Mouse (Mus musculus) liver, embryonic 13.5 days (tissue): ENCODE measurements around the gene Hp1bp3. TPM values are rescaled to one million over a fixed set of nuclear protein-coding genes. Genes with fewer than 3 reads are reported as not detected.
A peak's percentile ranks its signal among the peaks of the same experiment; 100 is the strongest.

Experiments used
- ATAC-seq: fragments of 200-750 bp; cut with Nextera tagmentation; 2 replicates; pipeline ENCODE4 v1.8.0; 2017; ENCODE audit warnings: low read depth, mild to moderate bottlenecking, moderate number of reproducible peaks, moderate library complexity
- DNase-seq: peaks from one replicate; pipeline ENCODE4 v3.0.0; 2022
- H3K27ac ChIP-seq: fragments of 300-500 bp; sonication (generic); 2 replicates; pipeline ENCODE4 v1.5.1; 2015; ENCODE audit warnings: moderate library complexity, mild to moderate bottlenecking, inconsistent platforms
- H3K27me3 ChIP-seq: fragments of 300-500 bp; sonication (generic); 2 replicates; pipeline ENCODE4 v1.6.1; 2015; ENCODE audit warnings: mild to moderate bottlenecking, inconsistent platforms
- H3K36me3 ChIP-seq: fragments of 300-500 bp; sonication (generic); 2 replicates; pipeline ENCODE4 v1.6.1; 2015; ENCODE audit warnings: mild to moderate bottlenecking, inconsistent platforms
- H3K4me1 ChIP-seq: fragments of 300-500 bp; sonication (generic); replicated peaks from 2 replicates; pipeline ENCODE4 v1.6.1; 2015; ENCODE audit warnings: inconsistent platforms
- H3K4me2 ChIP-seq: fragments of 300-500 bp; sonication (generic); 2 replicates; pipeline ENCODE4 v1.6.1; 2015; ENCODE audit warnings: inconsistent platforms, mild to moderate bottlenecking, moderate library complexity
- H3K4me3 ChIP-seq: fragments of 300-500 bp; sonication (generic); replicated peaks from 2 replicates; pipeline ENCODE4 v1.5.1; 2015; ENCODE audit warnings: mild to moderate bottlenecking, inconsistent platforms
- H3K9ac ChIP-seq: fragments of 300-500 bp; sonication (generic); 2 replicates; pipeline ENCODE4 v1.6.1; 2015; ENCODE audit warnings: mild to moderate bottlenecking, inconsistent platforms
- H3K9me3 ChIP-seq: fragments of 300-500 bp; sonication (generic); replicated peaks from 2 replicates; pipeline ENCODE4 v1.6.1; 2016; ENCODE audit warnings: inconsistent platforms
- WGBS: fragments of 180-500 bp; shearing (Covaris S2); methylation state at CpG from one replicate; pipeline ENCODE4 v1.1.7; 2015; ENCODE audit not compliant: insufficient replicate concordance; 5-methylcytosine and 5-hydroxymethylcytosine counted together
- polyA plus RNA-seq: library from polyadenylated mRNA; unstranded; fragments of >200 nt; fragmentation: Nextera tagmentation; extraction: Ambion mirVana; gene quantifications from 2 replicates; pipeline ENCODE4 v1.2.1, GENCODE M21; 2015

The Hp1bp3 gene
- 43.5 and 50.9 TPM in 2 replicates for polyA plus RNA-seq

- peak within 1 kb of the TSS; percentile 99 for H3K9ac ChIP-seq
- ATAC-seq (peak; percentile 45), DNase-seq (peak; percentile 55)
- H3K4me1 ChIP-seq: peaks cover 43% of the 10 kb centered on the region
- peak within 1 kb of the TSS; percentile 98 for H3K4me3 ChIP-seq
- no peaks in the 10 kb centered on the region for H3K27me3 ChIP-seq
- peak within 1 kb of the TSS; percentile 98 for H3K27ac ChIP-seq
- 1% methylated on average over 67 of the region's 84 CpGs for WGBS
- H3K4me2 ChIP-seq: peak within 1 kb of the TSS; percentile 86
- no peaks in the 10 kb centered on the region for H3K9me3 ChIP-seq
- peaks cover 9% of the 10 kb centered on the region for H3K36me3 ChIP-seq
These were observed at the start of gene Hp1bp3 for GRCm38 (mm10) chr4:138216200-138216890. Hp1bp3 (plus strand) TSS chr4:138216296.

DNA sequence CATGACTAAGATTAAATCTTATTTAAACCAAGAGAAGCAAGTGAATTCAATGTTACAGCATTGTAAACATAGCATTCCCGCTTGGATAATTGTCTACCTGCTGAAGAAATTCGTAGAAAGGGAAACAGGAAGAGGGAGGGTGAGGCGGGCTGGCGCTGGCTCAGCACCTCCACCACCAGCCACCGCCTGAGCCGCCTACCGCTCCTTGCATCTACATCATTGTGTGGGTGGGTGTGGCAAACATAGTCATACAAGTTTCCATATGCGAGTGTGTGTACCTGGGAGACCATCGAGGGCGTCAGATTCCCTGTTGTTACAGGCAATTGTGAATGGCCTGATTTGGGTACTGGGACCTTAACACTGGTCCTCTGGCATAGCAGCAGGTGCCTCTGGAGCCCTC lies 49.6 kb upstream of the Hp1bp3 start:
- no peak for ATAC-seq
- Histone ChIP-seq H3K36me3 (peaks cover 57% of the 10 kb centered on the region), H3K9me3 (no peaks in the 10 kb centered on the region), H3K9ac (no peak overlapping the region), H3K4me3 (no peak overlapping the region), H3K27me3 (no peaks in the 10 kb centered on the region), H3K27ac (no peak overlapping the region), H3K4me1 (peaks cover 11% of the 10 kb centered on the region), H3K4me2 (no peak overlapping the region)
- WGBS: 79% methylated on average over 10 of the region's 10 CpGs
- DNase-seq: no peak

DNA sequence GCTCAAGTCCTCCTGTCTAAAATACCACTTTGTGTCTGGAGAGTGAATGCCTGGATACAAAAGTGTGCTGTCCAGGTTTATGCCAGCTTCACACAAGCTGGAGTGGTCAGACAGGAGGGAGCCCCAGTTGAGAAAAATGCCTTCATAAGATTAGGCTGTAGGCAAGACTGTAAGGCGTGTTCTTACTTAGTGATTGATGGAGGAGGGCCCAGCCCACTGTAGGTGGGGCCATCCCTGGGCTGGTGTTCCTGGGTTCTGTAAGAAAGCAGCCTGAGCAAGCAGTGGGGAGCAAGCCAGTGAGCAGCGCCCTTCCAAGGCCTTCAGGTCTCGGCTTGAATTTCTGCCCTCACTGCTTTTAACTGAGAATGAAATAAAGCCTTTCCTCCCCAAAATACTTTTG lies 47.9 kb upstream of the Hp1bp3 start:
- no peaks in the 10 kb centered on the region for H3K9me3 ChIP-seq
- H3K27me3 ChIP-seq: no peaks in the 10 kb centered on the region
- H3K27ac ChIP-seq: no peak overlapping the region
- ATAC-seq: peak; percentile 77
- H3K36me3 ChIP-seq: peaks cover 64% of the 10 kb centered on the region
- peaks cover 11% of the 10 kb centered on the region for H3K4me1 ChIP-seq
- WGBS: 63% methylated on average over 3 of the region's 3 CpGs
- H3K4me2 ChIP-seq: no peak overlapping the region
- peak; percentile 5 for DNase-seq
- H3K9ac ChIP-seq: no peak overlapping the region
- no peak overlapping the region for H3K4me3 ChIP-seq

- Histone ChIP-seq H3K27me3 (no peaks in the 10 kb centered on the region), H3K4me2 (no peak overlapping the region), H3K36me3 (peaks cover 73% of the 10 kb centered on the region), H3K9me3 (no peaks in the 10 kb centered on the region), H3K4me3 (no peak overlapping the region), H3K27ac (no peak overlapping the region), H3K4me1 (peaks cover 11% of the 10 kb centered on the region), H3K9ac (no peak overlapping the region)
- DNase-seq (no peak), ATAC-seq (no peak)
- WGBS: 77% methylated on average over 4 of the region's 4 CpGs
These were observed 46.7 kb upstream of the Hp1bp3 start for GRCm38 (mm10) chr4:138169420-138169819.

GRCm38 (mm10) chr4:138172686-138173085 lies 43.4 kb upstream of the Hp1bp3 start:
- DNase-seq (no peak), ATAC-seq (no peak)
- no peaks in the 10 kb centered on the region for H3K27me3 ChIP-seq
- no peak overlapping the region for H3K4me3 ChIP-seq
- peaks cover 1% of the 10 kb centered on the region for H3K4me1 ChIP-seq
- no peak overlapping the region for H3K4me2 ChIP-seq
- H3K27ac ChIP-seq: no peak overlapping the region
- peaks cover 79% of the 10 kb centered on the region for H3K36me3 ChIP-seq
- no peak overlapping the region for H3K9ac ChIP-seq
- no peaks in the 10 kb centered on the region for H3K9me3 ChIP-seq
- 87% methylated on average over 4 of the region's 4 CpGs for WGBS

GRCm38 (mm10) chr4:138179391-138179790 lies 36.7 kb upstream of the Hp1bp3 start:
- Histone ChIP-seq H3K9me3 (no peaks in the 10 kb centered on the region), H3K27me3 (no peaks in the 10 kb centered on the region), H3K27ac (no peak overlapping the region), H3K9ac (no peak overlapping the region), H3K36me3 (peaks cover 89% of the 10 kb centered on the region), H3K4me3 (no peak overlapping the region), H3K4me1 (0 out of 2 replicates have a peak, but pooled peaks cover 2% of the 10 kb centered on the region), H3K4me2 (no peak overlapping the region)
- ATAC-seq (no peak), DNase-seq (no peak)
- WGBS: 89% methylated on average over 5 of the region's 5 CpGs

DNA sequence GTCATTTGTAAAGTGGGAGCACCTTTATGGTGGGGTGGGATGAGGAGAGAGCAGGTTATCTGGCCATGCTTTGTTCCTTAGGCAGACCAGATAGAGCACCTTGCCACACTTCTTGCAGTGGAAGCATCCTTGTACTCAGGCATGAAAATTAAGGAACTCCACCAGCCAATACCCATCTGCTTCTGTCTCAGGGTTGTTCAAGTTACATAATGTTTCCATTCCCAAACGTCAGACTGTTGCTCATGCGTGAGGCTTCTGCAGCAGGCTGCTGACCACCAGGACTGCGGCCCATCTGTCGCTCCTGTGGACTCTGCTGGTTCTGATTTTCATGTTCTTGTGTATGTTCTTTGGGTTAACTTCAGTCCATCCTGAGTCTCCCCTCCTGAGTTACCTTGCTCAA lies 35.4 kb upstream of the Hp1bp3 start:
- Histone ChIP-seq H3K27ac (no peak overlapping the region), H3K27me3 (no peaks in the 10 kb centered on the region), H3K4me3 (no peak overlapping the region), H3K9me3 (no peaks in the 10 kb centered on the region), H3K36me3 (peaks cover 88% of the 10 kb centered on the region), H3K4me2 (no peak overlapping the region), H3K4me1 (0 out of 2 replicates have a peak, but pooled peaks cover 6% of the 10 kb centered on the region), H3K9ac (no peak overlapping the region)
- DNase-seq (no peak), ATAC-seq (no peak)
- 86% methylated on average over 4 of the region's 4 CpGs for WGBS

DNA sequence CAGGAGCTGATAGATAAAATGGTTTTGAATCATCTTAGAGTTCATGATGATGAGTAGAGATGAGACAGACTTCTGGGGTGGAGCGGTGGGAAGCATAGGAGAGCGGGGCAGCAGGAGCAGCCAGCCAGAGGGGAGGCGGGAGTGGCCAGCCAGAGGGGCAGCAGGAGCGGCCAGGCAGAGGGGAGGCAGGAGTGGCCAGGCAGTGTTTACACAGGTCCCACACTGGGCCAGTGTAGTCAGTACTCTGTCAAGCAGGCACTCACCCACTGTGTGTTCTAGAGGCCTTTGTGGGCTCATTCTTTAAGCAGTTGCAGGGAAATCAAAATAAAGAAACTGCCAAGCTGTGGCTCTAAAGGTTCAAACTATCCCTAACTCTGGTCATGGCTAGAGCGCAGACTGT lies 32.0 kb upstream of the Hp1bp3 start:
- H3K4me2 ChIP-seq: no peak overlapping the region
- H3K9me3 ChIP-seq: no peaks in the 10 kb centered on the region
- no peak for DNase-seq
- H3K27ac ChIP-seq: no peak overlapping the region
- 83% methylated on average over 5 of the region's 5 CpGs for WGBS
- H3K27me3 ChIP-seq: no peaks in the 10 kb centered on the region
- peaks cover 84% of the 10 kb centered on the region for H3K36me3 ChIP-seq
- no peak overlapping the region for H3K4me3 ChIP-seq
- ATAC-seq: no peak
- H3K9ac ChIP-seq: no peak overlapping the region
- 0 out of 2 replicates have a peak, but pooled peaks cover 6% of the 10 kb centered on the region for H3K4me1 ChIP-seq

DNA sequence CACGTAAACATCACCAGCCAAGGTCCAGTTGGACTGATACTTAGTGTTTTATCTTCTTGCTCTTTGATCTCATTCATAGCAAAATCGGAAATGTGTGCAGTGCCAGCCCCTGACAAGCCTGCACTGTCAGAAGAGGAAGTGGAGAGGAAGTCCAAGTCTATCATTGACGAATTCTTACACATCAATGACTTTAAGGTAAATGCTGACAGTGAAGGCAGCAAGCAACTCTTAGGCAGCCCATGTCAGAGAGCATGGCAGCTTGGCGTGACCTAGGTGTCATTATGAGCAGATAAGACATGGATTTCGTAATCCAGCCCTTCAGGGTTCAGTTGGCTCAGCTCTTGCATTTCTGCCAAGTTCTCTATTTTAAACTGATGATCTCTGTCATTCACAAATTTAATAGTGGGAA lies 31.5 kb upstream of the Hp1bp3 start:
- Histone ChIP-seq H3K27ac (no peak overlapping the region), H3K9me3 (no peaks in the 10 kb centered on the region), H3K4me1 (0 out of 2 replicates have a peak, but pooled peaks cover 6% of the 10 kb centered on the region), H3K27me3 (no peaks in the 10 kb centered on the region), H3K36me3 (peaks cover 84% of the 10 kb centered on the region), H3K4me3 (no peak overlapping the region), H3K9ac (no peak overlapping the region), H3K4me2 (no peak overlapping the region)
- DNase-seq: no peak
- ATAC-seq: no peak
- 55% methylated on average over 5 of the region's 5 CpGs for WGBS

DNA sequence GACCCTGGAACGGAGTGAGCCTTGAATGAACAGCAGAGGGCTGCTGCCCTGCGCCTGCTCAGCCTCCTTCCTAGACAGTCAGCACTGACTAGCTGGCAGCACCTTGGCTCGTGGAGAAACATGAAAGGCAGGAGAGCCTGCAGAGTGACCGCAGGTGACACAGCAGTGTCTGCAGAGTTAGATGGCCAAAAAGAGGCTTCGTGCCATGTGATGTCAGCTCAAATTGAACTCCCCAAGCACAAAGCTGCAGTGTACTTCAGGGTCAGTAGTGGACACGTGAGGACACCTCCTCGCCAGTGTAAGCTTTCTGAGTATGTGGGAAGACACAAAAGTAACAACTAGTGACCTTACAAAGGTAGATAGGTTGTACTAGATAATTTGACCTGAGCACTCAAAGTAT lies 30.1 kb upstream of the Hp1bp3 start:
- Histone ChIP-seq H3K4me3 (no peak overlapping the region), H3K9ac (no peak overlapping the region), H3K4me1 (0 out of 2 replicates have a peak, but pooled peaks cover 6% of the 10 kb centered on the region), H3K36me3 (peaks cover 78% of the 10 kb centered on the region), H3K27ac (no peak overlapping the region), H3K4me2 (no peak overlapping the region), H3K9me3 (no peaks in the 10 kb centered on the region), H3K27me3 (no peaks in the 10 kb centered on the region)
- no peak for ATAC-seq
- WGBS: 77% methylated on average over 7 of the region's 7 CpGs
- DNase-seq: no peak

DNA sequence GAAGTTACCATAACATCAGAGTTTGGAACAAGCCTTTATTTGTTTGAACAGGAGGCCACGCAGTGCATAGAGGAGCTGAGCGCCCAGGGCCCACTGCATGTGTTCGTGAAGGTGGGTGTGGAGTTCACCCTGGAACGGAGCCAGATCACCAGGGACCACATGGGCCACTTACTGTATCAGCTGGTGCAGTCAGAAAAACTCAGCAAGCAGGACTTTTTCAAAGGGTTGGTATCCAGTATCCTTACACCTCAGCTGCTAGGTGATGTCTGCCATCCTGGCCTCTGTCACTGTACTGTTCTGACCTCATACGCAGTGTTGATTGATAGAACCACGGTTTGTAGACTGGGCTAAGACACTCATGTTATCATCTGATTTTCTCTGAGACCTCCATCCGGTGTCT lies 28.1 kb upstream of the Hp1bp3 start:
- no peak overlapping the region for H3K4me3 ChIP-seq
- H3K27me3 ChIP-seq: no peaks in the 10 kb centered on the region
- peaks cover 80% of the 10 kb centered on the region for H3K36me3 ChIP-seq
- H3K4me1 ChIP-seq: 0 out of 2 replicates have a peak, but pooled peaks cover 6% of the 10 kb centered on the region
- WGBS: 80% methylated on average over 7 of the region's 7 CpGs
- ATAC-seq (no peak), DNase-seq (no peak)
- no peak overlapping the region for H3K27ac ChIP-seq
- H3K9ac ChIP-seq: no peak overlapping the region
- H3K9me3 ChIP-seq: no peaks in the 10 kb centered on the region
- H3K4me2 ChIP-seq: no peak overlapping the region

- peaks cover 83% of the 10 kb centered on the region for H3K36me3 ChIP-seq
- H3K9me3 ChIP-seq: no peaks in the 10 kb centered on the region
- no peak for ATAC-seq
- no peak overlapping the region for H3K4me3 ChIP-seq
- DNase-seq: no peak
- H3K9ac ChIP-seq: no peak overlapping the region
- no peaks in the 10 kb centered on the region for H3K27me3 ChIP-seq
- H3K4me1 ChIP-seq: no peaks in the 10 kb centered on the region
- no peak overlapping the region for H3K4me2 ChIP-seq
- WGBS: 82% methylated on average over 5 of the region's 5 CpGs
- no peak overlapping the region for H3K27ac ChIP-seq
These were observed 23.5 kb upstream of the Hp1bp3 start for GRCm38 (mm10) chr4:138192561-138192960.
